Mouse (Mus musculus) liver, embryonic 12.5 days (tissue): ENCODE data around the gene Spns2. TPM values are rescaled to one million over a fixed set of nuclear protein-coding genes. Genes with fewer than 3 reads are reported as not detected.

Experiments
- ATAC-seq: fragments of 200-750 bp; cut with Nextera tagmentation; 2 replicates; pipeline ENCODE4 v1.8.0; 2017; ENCODE audit warnings: moderate number of reproducible peaks, mild to moderate bottlenecking, moderate library complexity
- H3K27ac ChIP-seq: fragments of 300-500 bp; sonication (generic); 2 replicates; pipeline ENCODE4 v1.5.1; 2016; ENCODE audit warnings: mild to moderate bottlenecking
- H3K27me3 ChIP-seq: fragments of 300-500 bp; sonication (generic); replicated peaks from 2 replicates; pipeline ENCODE4 v1.6.1; 2016; ENCODE audit warnings: mild to moderate bottlenecking, moderate library complexity
- H3K36me3 ChIP-seq: fragments of 300-500 bp; sonication (generic); 2 replicates; pipeline ENCODE4 v1.6.1; 2016; ENCODE audit warnings: mild to moderate bottlenecking, moderate library complexity
- H3K4me1 ChIP-seq: fragments of 300-500 bp; sonication (generic); 2 replicates; pipeline ENCODE4 v1.6.1; 2016
- H3K4me2 ChIP-seq: fragments of 300-500 bp; sonication (generic); 2 replicates; pipeline ENCODE4 v1.6.1; 2016; ENCODE audit warnings: mild to moderate bottlenecking, moderate library complexity
- H3K4me3 ChIP-seq: fragments of 300-500 bp; sonication (generic); 2 replicates; pipeline ENCODE4 v1.5.1; 2016; ENCODE audit warnings: mild to moderate bottlenecking, moderate library complexity
- H3K9ac ChIP-seq: fragments of 300-500 bp; sonication (generic); 2 replicates; pipeline ENCODE4 v1.6.1; 2016; ENCODE audit warnings: mild to moderate bottlenecking, moderate library complexity
- H3K9me3 ChIP-seq: fragments of 300-500 bp; sonication (generic); replicated peaks from 2 replicates; pipeline ENCODE4 v1.6.1; 2016; ENCODE audit warnings: mild to moderate bottlenecking, moderate library complexity
- WGBS: fragments of 180-500 bp; shearing (Covaris S2); methylation state at CpG from one replicate; pipeline ENCODE4 v1.1.7; 2016; ENCODE audit not compliant: insufficient replicate concordance; 5-methylcytosine and 5-hydroxymethylcytosine counted together
- polyA plus RNA-seq: library from polyadenylated mRNA; unstranded; fragments of >200 nt; fragmentation: Nextera tagmentation; extraction: Ambion mirVana; gene quantifications from 2 replicates; pipeline ENCODE4 v1.2.1, GENCODE M21; 2016

The Spns2 gene
- polyA plus RNA-seq, 1 experiment from 2014 or later: 11.7 TPM

DNA sequence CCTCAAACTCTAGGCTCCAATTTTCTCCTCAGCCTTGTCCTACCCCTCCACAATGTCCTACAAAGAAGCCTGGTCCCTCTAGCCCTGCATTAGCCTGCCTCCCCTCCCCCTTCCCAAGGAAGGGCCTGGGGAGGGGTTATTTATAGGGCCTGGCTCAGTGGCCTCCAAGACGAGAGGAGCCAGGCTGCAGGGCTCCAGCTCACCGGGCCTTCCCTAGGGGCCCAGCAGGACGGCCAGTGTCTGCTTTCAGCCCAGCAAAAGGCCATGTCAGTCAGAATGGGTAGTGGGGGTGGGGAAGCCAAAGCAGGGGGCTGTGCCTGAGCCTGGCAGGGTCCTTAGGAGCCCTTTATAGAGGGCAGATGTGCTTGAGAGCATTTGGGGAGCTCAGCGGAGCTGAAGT is 72.3 kb downstream of the Spns2 start:
- Histone ChIP-seq H3K4me3 (no peak overlapping the region), H3K9me3 (no peaks in the 10 kb centered on the region), H3K27me3 (peaks cover 36% of the 10 kb centered on the region), H3K4me1 (peaks cover 54% of the 10 kb centered on the region), H3K9ac (no peak overlapping the region), H3K4me2 (no peak overlapping the region), H3K36me3 (no peaks in the 10 kb centered on the region), H3K27ac (no peak overlapping the region)
- WGBS: 42% methylated on average over 4 of the region's 4 CpGs
- ATAC-seq: no peak

DNA sequence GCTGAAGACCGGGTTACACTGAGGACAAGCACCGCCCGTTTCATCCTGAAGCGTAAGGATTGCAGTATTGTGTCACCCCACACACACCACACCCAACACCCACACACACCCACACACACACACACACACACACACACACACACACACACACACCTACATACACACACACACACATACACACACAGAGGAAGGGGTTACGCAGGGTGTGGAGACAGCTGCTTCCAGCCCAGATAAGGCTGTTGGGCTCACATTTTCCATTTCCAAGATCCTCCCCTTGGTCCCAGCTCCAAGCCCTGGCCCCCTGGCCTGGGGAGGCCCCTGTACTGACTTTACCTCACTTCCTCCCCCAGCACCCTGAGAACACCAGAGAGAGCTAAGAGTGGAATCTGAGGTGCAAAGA is 73.0 kb downstream of the Spns2 start:
- no peak overlapping the region for H3K27ac ChIP-seq
- H3K9ac ChIP-seq: peak overlapping the region; percentile 27
- H3K4me3 ChIP-seq: no peak overlapping the region
- H3K4me2 ChIP-seq: no peak overlapping the region
- H3K27me3 ChIP-seq: peaks cover 44% of the 10 kb centered on the region
- peaks cover 61% of the 10 kb centered on the region for H3K4me1 ChIP-seq
- no peaks in the 10 kb centered on the region for H3K36me3 ChIP-seq
- WGBS: 60% methylated on average over 5 of the region's 5 CpGs
- ATAC-seq: no peak
- no peaks in the 10 kb centered on the region for H3K9me3 ChIP-seq

DNA sequence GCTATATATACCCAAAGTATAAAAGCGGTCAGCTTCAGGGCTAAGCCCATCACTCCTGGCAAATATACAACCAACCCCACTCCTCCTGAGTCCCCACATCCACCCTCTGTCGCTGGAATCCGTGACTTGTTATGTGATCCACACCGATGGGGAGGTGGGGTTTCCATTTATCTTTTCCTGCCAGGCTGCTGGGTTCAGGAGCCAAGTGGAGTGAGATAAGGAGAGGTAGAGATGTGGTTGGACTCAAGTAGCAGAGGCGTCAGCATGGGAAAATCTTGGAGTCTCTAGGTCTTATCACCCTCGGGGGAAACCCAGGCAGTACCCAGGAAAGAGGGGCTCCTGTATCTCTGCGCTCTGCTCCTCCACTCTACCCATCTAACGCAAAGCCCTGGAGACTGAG is 74.5 kb downstream of the Spns2 start:
- peak; percentile 81 for ATAC-seq
- H3K4me2 ChIP-seq: peak overlapping the region; percentile 44

DNA sequence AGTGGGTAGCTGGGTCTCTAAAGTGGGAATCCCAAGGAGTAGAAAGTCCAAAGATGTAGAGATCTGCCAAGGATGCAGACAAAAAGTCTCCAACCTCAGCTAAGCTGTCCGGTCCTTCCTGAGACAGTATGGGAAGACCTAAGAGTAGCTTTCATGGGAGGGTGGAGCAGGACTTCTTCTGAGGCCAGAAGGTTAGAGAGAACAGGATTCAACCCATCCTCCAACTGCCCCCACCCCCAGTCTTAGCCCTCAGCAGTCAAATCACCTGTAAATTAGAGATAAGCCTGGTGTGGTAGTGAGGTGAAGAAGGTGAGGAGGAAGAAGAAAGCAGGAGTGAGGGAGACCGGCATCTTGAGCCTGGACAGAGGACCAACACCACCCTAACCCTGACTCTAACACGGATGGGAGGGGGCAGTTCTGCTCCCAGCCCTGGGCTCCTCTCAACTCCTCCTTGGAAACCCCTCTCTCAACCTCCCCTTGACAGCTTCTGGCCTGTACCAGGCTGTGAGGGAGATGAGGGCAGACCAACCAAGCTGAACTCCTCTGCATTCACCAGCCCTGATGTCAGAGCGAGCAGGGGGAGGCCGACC is 76.0 kb downstream of the Spns2 start:
- no peak overlapping the region for H3K9ac ChIP-seq
- no peak for ATAC-seq
- H3K4me2 ChIP-seq: no peak overlapping the region
- 49% methylated on average over 5 of the region's 5 CpGs for WGBS
- no peaks in the 10 kb centered on the region for H3K36me3 ChIP-seq
- peaks cover 72% of the 10 kb centered on the region for H3K27me3 ChIP-seq
- no peaks in the 10 kb centered on the region for H3K9me3 ChIP-seq
- H3K4me1 ChIP-seq: peaks cover 80% of the 10 kb centered on the region
- no peak overlapping the region for H3K27ac ChIP-seq
- no peak overlapping the region for H3K4me3 ChIP-seq

More for the DNA sequence above, 74.5 kb downstream of the Spns2 start:
- Histone ChIP-seq H3K4me1 (peaks cover 76% of the 10 kb centered on the region), H3K27me3 (peaks cover 59% of the 10 kb centered on the region), H3K36me3 (no peaks in the 10 kb centered on the region), H3K9me3 (no peaks in the 10 kb centered on the region), H3K4me3 (no peak overlapping the region), H3K9ac (0 out of 2 replicates have a peak overlapping the region, but pooled peaks have one; percentile 17), H3K27ac (0 out of 2 replicates have a peak overlapping the region, but pooled peaks have one; percentile 36)
- WGBS: 11% methylated on average over 8 of the region's 8 CpGs

DNA sequence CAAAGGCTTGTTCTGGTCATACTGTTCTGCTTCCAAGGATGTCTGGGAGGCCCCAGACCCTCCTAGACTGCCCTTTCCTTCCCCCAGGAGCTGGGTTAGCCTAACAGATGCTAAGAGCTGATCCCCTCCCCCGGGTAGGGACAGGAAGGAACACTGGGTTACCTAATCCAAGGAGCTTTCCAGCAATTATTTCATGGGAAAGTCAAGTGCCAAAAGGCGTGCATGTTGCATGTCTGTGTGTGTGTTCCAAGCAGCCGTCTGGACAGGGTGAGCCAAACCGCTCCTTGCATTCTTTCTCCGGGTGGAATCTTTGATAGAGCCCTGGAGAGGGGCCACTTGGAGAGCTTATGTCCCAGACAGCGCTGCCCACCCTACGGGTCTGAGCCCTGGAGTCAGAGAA is 76.7 kb downstream of the Spns2 start:
- WGBS: 67% methylated on average over 7 of the region's 7 CpGs
- peaks cover 81% of the 10 kb centered on the region for H3K4me1 ChIP-seq
- H3K4me2 ChIP-seq: no peak overlapping the region
- H3K27ac ChIP-seq: no peak overlapping the region
- peaks cover 69% of the 10 kb centered on the region for H3K27me3 ChIP-seq
- ATAC-seq: no peak
- no peak overlapping the region for H3K4me3 ChIP-seq
- no peaks in the 10 kb centered on the region for H3K9me3 ChIP-seq
- no peaks in the 10 kb centered on the region for H3K36me3 ChIP-seq
- no peak overlapping the region for H3K9ac ChIP-seq

DNA sequence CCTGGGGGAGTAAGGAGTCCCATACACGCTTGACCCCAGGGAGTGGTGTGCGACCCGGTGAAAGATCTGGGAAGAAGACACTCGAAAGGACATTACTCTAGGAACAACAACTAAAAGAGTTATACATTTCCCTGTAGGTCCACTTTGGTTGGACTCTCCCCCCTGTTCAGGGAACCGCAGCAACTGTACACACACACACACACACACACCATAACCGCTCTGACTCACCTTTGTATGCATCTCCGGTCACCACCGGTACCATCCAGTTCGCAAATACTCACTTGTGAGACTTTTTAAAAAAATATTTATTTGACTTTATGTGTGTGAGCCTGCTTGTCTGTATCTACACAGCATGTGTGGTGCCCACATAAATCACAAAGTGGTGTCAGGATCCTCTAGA is 77.8 kb downstream of the Spns2 start:
- H3K36me3 ChIP-seq: no peaks in the 10 kb centered on the region
- H3K27me3 ChIP-seq: peaks cover 64% of the 10 kb centered on the region
- no peaks in the 10 kb centered on the region for H3K9me3 ChIP-seq
- H3K9ac ChIP-seq: no peak overlapping the region
- 32% methylated on average over 9 of the region's 9 CpGs for WGBS
- H3K4me2 ChIP-seq: peak overlapping the region; percentile 98
- H3K4me3 ChIP-seq: peak overlapping the region; percentile 65
- peaks cover 84% of the 10 kb centered on the region for H3K4me1 ChIP-seq
- no peak for ATAC-seq
- H3K27ac ChIP-seq: no peak overlapping the region

DNA sequence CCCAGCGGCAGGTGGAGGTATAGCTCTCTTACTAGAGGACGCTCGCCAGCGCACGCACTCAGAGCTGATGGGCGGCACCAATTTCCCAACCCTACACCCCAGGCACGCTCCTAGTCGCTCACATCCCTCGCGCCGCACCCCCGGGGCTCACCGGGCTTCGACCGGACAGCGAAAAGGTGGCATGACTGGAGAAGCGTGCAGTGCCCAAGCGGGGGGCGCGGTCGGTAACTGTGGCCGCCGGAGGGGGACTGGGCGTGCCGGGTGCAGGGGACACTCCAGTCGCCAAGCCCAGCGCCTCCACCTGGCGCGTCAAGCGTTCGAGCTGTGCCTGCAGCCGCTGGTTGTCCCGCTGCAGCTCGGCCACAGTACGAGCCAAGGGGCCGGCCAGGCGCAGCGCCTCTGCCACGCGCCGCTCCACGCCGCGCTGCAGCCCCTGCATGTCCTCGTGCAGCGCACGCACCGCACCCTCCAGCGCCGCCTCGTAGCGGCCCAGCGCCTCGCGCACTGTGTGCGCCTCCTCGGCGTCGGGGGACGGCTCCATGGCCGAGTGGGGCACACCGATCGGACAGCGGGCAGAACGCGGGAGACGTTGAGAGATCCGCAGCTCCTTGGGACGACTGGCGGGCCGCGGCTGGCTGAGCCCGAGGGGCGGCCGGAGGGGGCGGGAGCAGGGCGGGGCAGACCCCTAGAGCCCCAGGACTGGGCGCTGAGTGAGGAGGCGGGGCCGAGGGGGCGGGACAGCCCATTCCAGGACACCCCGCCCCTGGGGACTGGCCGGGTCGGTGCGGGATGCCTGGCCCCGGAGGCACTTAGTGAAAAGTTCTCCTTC is 78.4 kb downstream of the Spns2 start, which contains the start of gene Smtnl2:
TSS of gene Smtnl2 (minus strand) at position 621 of the 829 bp plus-strand sequence.
- ATAC-seq: peak; percentile 83
- no peaks in the 10 kb centered on the region for H3K36me3 ChIP-seq
- no peaks in the 10 kb centered on the region for H3K9me3 ChIP-seq
- peak within 1 kb of the TSS; percentile 65 for H3K4me3 ChIP-seq
- H3K9ac ChIP-seq: peak within 1 kb of the TSS; percentile 65
- H3K4me1 ChIP-seq: peaks cover 84% of the 10 kb centered on the region
- WGBS: under 1% methylated on average over 86 of the region's 86 CpGs
- peaks cover 70% of the 10 kb centered on the region for H3K27me3 ChIP-seq
- H3K4me2 ChIP-seq: peak within 1 kb of the TSS; percentile 98
- no peak within 1 kb of the TSS for H3K27ac ChIP-seq

DNA sequence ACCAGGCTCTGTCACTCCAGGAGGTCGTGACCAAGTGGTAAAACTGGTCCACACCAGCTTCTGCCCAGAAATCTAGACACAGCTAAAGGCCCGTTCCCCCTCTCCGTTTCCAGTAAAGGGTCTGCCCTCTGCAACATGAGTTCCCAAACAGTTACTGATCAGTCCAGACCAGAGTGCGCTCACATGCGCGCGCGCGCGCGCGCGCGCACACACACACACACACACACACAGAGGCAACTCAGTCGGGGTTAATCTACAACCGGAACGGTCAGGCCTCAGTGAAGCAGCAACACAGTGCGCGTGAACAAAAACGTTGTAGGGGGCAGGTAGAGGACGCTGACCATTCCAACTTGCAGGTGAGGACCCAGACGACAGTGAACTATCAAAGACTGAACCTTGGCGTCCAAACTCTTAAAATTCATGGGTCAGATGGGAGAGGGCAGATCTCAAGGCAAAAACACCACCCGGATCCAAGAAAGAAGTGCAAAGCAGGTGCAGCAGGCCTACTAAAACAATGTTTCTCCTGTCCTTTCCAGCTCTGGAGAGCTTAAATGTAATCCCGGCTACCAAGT is 79.1 kb downstream of the Spns2 start:
- Histone ChIP-seq H3K4me3 (peak overlapping the region; percentile 65), H3K27me3 (peaks cover 77% of the 10 kb centered on the region), H3K4me2 (peak overlapping the region; percentile 98), H3K4me1 (peaks cover 84% of the 10 kb centered on the region), H3K9me3 (no peaks in the 10 kb centered on the region), H3K9ac (peak overlapping the region; percentile 65), H3K36me3 (no peaks in the 10 kb centered on the region), H3K27ac (no peak overlapping the region)
- 3% methylated on average over 25 of the region's 25 CpGs for WGBS
- no peak for ATAC-seq

DNA sequence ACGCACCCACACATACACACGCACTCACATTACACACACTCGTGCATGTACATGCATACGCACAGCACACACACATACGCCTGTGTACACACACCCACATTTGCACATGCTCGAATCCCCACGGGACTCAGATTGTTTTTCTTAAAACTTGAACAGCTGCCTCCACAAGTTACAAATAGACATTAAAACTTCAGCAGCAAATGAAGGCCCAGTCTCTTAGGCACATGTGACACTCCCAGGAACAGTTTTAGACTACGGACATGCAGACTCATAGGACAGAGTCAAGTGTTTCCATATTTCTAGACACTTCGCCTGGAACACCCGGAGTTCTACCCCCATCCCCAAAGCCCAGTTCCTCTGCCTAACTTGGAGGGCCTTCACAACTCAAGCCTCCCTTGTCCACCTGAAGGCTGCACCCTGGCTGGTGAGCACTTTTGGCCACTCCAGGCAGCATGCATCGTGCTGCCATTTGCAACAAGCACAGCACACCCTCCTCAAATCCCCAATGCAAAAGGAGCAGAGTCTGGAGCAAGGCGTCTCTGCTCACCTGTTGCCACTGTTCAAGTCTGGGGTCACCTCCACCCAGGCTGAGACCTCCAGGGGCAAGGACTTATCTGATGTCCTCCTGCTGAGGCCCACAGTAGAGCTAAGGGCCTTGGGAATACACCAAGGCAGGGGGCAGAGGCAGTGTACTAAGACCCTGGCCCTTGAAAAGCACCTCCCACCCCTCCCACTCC is 79.9 kb downstream of the Spns2 start:
- no peak overlapping the region for H3K9ac ChIP-seq
- H3K4me1 ChIP-seq: peaks cover 76% of the 10 kb centered on the region
- peak overlapping the region; percentile 98 for H3K4me2 ChIP-seq
- no peak for ATAC-seq
- H3K4me3 ChIP-seq: peak overlapping the region; percentile 65; the same call in 1 of the 2 replicates
- no peaks in the 10 kb centered on the region for H3K36me3 ChIP-seq
- H3K27ac ChIP-seq: no peak overlapping the region
- H3K27me3 ChIP-seq: peaks cover 81% of the 10 kb centered on the region
- 78% methylated on average over 12 of the region's 12 CpGs for WGBS
- H3K9me3 ChIP-seq: no peaks in the 10 kb centered on the region

DNA sequence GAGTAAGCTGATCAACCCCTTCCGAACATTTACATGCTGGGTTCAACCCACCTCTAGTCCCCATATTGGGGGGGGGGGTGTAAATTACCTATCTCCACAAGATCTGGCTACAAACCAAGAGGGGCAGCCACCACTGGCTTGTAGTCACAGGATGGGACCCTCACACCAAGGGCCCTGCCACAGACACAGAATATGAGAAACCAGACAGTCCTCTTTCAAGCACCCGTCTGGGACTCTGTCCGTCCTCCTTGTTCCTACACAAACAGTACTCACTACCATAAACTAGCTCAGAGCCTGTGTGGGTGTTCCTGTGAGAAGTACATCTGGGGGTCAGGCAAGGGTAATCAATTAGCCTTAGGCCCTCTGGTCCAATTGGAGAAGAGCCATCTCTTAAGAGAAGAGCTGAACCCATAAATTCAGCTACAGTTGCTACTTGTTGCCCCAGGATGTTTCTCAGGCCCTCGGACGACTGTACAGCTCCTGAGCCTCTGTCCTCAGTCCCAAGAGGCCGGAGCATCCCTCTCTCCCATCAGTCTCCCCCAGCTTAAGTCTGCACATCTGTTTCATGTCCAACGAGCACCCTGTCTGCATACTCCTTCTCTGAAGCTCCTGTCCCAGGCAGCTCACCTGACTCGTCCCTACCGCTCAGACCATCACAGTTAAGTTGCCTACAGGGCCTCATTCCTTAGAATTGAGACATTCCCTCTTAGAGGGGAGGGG is 81.1 kb downstream of the Spns2 start:
- Histone ChIP-seq H3K4me2 (peak overlapping the region; percentile 98; the same call in 1 of the 2 replicates), H3K4me1 (peaks cover 65% of the 10 kb centered on the region), H3K9ac (no peak overlapping the region), H3K36me3 (no peaks in the 10 kb centered on the region), H3K27ac (no peak overlapping the region), H3K27me3 (peaks cover 73% of the 10 kb centered on the region), H3K9me3 (no peaks in the 10 kb centered on the region), H3K4me3 (no peak overlapping the region)
- 61% methylated on average over 9 of the region's 9 CpGs for WGBS
- no peak for ATAC-seq

DNA sequence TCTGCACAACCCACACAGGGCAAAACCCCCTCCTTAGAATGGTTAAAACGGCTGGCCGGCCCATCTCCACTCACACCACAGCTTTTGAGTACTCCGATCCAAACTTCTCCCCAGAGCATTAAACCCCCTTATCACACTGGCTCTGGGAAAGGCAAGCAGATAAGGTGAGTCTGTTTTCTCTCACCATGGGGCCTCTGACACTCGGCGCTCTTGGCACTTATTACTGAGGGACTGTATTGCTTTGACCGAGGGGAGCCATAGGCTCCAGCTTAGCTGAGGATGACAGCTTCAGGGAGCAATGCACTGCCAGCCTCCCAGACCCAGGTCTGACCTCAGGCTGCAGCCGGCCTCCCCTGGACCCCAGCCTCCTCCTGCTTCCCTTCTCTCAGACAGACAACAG is 82.1 kb downstream of the Spns2 start:
- 6% methylated on average over 7 of the region's 7 CpGs for WGBS
- H3K4me1 ChIP-seq: peaks cover 56% of the 10 kb centered on the region
- no peak; the same call in 1 of the 2 replicates for ATAC-seq

More for the DNA sequence above, 82.1 kb downstream of the Spns2 start:
- no peak overlapping the region for H3K27ac ChIP-seq
- no peaks in the 10 kb centered on the region for H3K36me3 ChIP-seq
- H3K4me3 ChIP-seq: no peak overlapping the region
- H3K9ac ChIP-seq: no peak overlapping the region
- H3K9me3 ChIP-seq: no peaks in the 10 kb centered on the region
- peaks cover 67% of the 10 kb centered on the region for H3K27me3 ChIP-seq
- H3K4me2 ChIP-seq: peak overlapping the region; percentile 41
